In the genomic region with DNA sequence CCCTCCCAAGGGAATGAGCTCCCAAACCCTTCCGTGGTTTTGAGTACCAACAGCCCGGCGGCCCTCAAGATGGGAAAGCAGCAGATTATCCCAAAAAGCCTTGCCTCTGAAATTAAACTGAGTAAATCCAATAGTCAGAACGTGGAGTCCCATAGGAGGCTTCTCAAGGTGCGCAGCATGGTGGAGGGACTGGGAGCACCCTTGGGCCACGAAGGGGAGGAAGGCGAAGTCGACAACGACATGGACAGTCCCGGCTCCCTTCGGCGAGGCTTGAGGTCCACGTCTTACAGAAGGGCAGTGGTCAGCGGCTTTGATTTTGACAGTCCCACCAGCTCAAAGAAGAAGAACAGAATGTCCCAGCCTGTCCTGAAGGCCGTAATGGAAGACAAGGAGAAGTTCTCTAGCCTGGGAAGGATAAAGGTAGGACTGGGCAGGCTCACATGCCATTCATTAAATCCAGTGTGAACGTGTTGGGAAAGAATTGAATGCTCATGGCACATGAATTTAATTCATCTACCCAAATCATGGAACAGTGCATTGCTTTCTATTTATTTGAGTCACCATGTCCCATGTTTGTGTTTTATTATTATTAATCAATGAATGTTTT, we compare ENCODE assay signal across 8 mouse cellular contexts. TPM values are rescaled to one million over a fixed set of nuclear protein-coding genes. Genes with fewer than 3 reads are reported as not detected.
DNase-seq lines count a peak whose midpoint lies in the region; ATAC-seq lines count a peak whose summit lies in the region.

No protein-coding gene starts in this region.

- 9% methylated on average over 16 of the region's 16 CpGs for WGBS in kidney, embryonic 15.5 days
- 10% methylated on average over 16 of the region's 16 CpGs for WGBS in forebrain, embryonic 11.5 days
- 12% methylated on average over 16 of the region's 16 CpGs for WGBS in limb, embryonic 13.5 days
- WGBS in neural tube, embryonic 13.5 days, result 3% methylated on average over 16 of the region's 16 CpGs

- no peaks in the 10 kb centered on the region for H3K9me3 ChIP-seq in kidney, embryonic 15.5 days (replicated peaks)
- H3K9me3 ChIP-seq in forebrain, embryonic 11.5 days (ENCODE audit: control insufficient read depth, low read length), result no peaks in the 10 kb centered on the region
- no peaks in the 10 kb centered on the region for H3K9me3 ChIP-seq in limb, embryonic 13.5 days
- H3K9me3 ChIP-seq in neural tube, embryonic 13.5 days, result no peaks in the 10 kb centered on the region

- no peak overlapping the region for H3K27ac ChIP-seq in kidney, embryonic 15.5 days
- H3K27ac ChIP-seq in forebrain, embryonic 11.5 days (ENCODE audit: low read depth, low read length), result no peak overlapping the region
- H3K27ac ChIP-seq in limb, embryonic 13.5 days, result no peak overlapping the region
- H3K27ac ChIP-seq in neural tube, embryonic 13.5 days (replicated peaks), result no peak overlapping the region

- no peak for DNase-seq in kidney, adult 11 months
- DNase-seq in forebrain, embryonic 11.5 days (ENCODE audit: low spot score), result peak; percentile 55
- DNase-seq in ovary, postnatal 10 days (ENCODE audit: low spot score), result no peak
- DNase-seq in right cerebral cortex, postnatal 36 days (ENCODE audit: low spot score in 2 of 2), result no peak
- no peak for DNase-seq in thymus, postnatal 25 days

- peak overlapping the region; percentile 73 for H3K9ac ChIP-seq in kidney, embryonic 15.5 days
- H3K9ac ChIP-seq in forebrain, embryonic 11.5 days (ENCODE audit: low read length), result peak overlapping the region; percentile 21; the same call in 1 of the 2 replicates
- H3K9ac ChIP-seq in limb, embryonic 13.5 days, result peak overlapping the region; percentile 80
- H3K9ac ChIP-seq in neural tube, embryonic 13.5 days, result peak overlapping the region; percentile 82

- peaks cover 8% of the 10 kb centered on the region; the same call in 1 of the 2 replicates for H3K36me3 ChIP-seq in kidney, embryonic 15.5 days
- H3K36me3 ChIP-seq in forebrain, embryonic 11.5 days (ENCODE audit: control insufficient read depth, insufficient read depth, low read length), result no peaks in the 10 kb centered on the region
- H3K36me3 ChIP-seq in limb, embryonic 13.5 days, result no peaks in the 10 kb centered on the region
- no peaks in the 10 kb centered on the region for H3K36me3 ChIP-seq in neural tube, embryonic 13.5 days

- 0 out of 2 replicates have a peak, but pooled peaks cover 7% of the 10 kb centered on the region for H3K27me3 ChIP-seq in kidney, embryonic 15.5 days
- H3K27me3 ChIP-seq in forebrain, embryonic 11.5 days (ENCODE audit: control insufficient read depth, insufficient read depth, low read length), result peaks cover 7% of the 10 kb centered on the region; the same call in 1 of the 2 replicates
- H3K27me3 ChIP-seq in limb, embryonic 13.5 days, result peaks cover 25% of the 10 kb centered on the region
- H3K27me3 ChIP-seq in neural tube, embryonic 13.5 days, result peaks cover 15% of the 10 kb centered on the region

- H3K4me1 ChIP-seq in kidney, embryonic 15.5 days, result peaks cover 25% of the 10 kb centered on the region
- peaks cover 7% of the 10 kb centered on the region; the same call in 1 of the 2 replicates for H3K4me1 ChIP-seq in forebrain, embryonic 11.5 days (replicated peaks; ENCODE audit: control insufficient read depth, insufficient read depth, low read length)
- H3K4me1 ChIP-seq in limb, embryonic 13.5 days, result peaks cover 14% of the 10 kb centered on the region
- peaks cover 24% of the 10 kb centered on the region for H3K4me1 ChIP-seq in neural tube, embryonic 13.5 days (replicated peaks)

- ATAC-seq in kidney, embryonic 15.5 days (replicated peaks; ENCODE audit: low FRiP score), result no peak
- ATAC-seq in forebrain, embryonic 11.5 days (replicated peaks; ENCODE audit: low FRiP score), result 0 out of 2 replicates have a peak, but pooled peaks have one; percentile 0
- no peak for ATAC-seq in limb, embryonic 13.5 days (ENCODE audit: low FRiP score, low read depth)
- no peak for ATAC-seq in neural tube, embryonic 13.5 days (ENCODE audit: low read depth)

- H3K4me3 ChIP-seq in kidney, embryonic 15.5 days (replicated peaks), result peak overlapping the region; percentile 85
- peak overlapping the region; percentile 70 for H3K4me3 ChIP-seq in forebrain, embryonic 11.5 days (ENCODE audit: low read depth, low read length)
- peak overlapping the region; percentile 74 for H3K4me3 ChIP-seq in limb, embryonic 13.5 days
- peak overlapping the region; percentile 85 for H3K4me3 ChIP-seq in neural tube, embryonic 13.5 days

- peak overlapping the region; percentile 90 for H3K4me2 ChIP-seq in kidney, embryonic 15.5 days
- peak overlapping the region; percentile 85 for H3K4me2 ChIP-seq in forebrain, embryonic 11.5 days (ENCODE audit: low read depth, low read length, severe bottlenecking)
- peak overlapping the region; percentile 87 for H3K4me2 ChIP-seq in limb, embryonic 13.5 days (replicated peaks)
- peak overlapping the region; percentile 76 for H3K4me2 ChIP-seq in neural tube, embryonic 13.5 days

RNA-seq across cellular contexts. Expression of a gene that starts 2.1 kb away (rescaled TPM):
- polyA plus RNA-seq in kidney, embryonic 15.5 days (2015; fragmentation: Nextera tagmentation; extraction: Ambion mirVana), result 14.1 and 14.8 TPM in 2 replicates
- 6.4 and 9.2 TPM in 2 replicates for polyA plus RNA-seq in forebrain, embryonic 11.5 days (2014; fragmentation: Nextera tagmentation; extraction: Ambion mirVana)
- 9.6 and 10.5 TPM in 2 replicates for polyA plus RNA-seq in limb, embryonic 13.5 days (2015; fragmentation: Nextera tagmentation; extraction: Ambion mirVana)
- 12.3 and 13.1 TPM in 2 replicates for polyA plus RNA-seq in neural tube, embryonic 13.5 days (2015; fragmentation: Nextera tagmentation; extraction: Ambion mirVana)

Comparison
In these comparisons a context has a peak if more than half of its experiments do, and no peak if none do; other contexts are left out.
1. H3K9ac ChIP-seq: peak in every context shown above with its lines; median percentile 82 in neural tube, embryonic 13.5 days; 80 in limb, embryonic 13.5 days; 73 in kidney, embryonic 15.5 days; 21 in forebrain, embryonic 11.5 days.